Mouse (Mus musculus): ENCODE results near the gene C2cd4d.

DNA sequence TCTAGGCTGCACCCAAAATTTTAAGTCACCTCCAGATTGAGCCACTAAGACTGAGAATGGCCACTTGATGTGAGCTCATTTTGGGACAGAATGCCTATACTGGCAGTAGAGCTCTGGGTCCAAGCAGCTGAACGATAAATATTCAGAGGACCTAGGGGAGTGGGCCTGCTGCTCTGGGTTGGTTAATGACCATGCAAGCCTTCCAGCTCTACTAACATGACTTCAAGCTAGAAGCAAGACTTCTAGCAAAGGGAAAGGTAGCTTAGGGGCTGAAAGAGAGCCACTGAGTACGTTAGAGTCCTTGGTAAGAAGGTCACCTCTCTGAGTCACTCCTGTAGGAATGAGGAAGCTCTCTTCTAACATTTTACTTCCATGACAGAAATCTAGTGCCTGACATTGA is 29.9 kb downstream of the C2cd4d start:
- no peak for TF ChIP-seq CTCF (IDR thresholded peaks at IDR 0.05; ENCODE audit: low read depth, low read length)
- no peak for TF ChIP-seq POLR2A (IDR thresholded peaks at IDR 0.05; ENCODE audit: extremely low read depth, insufficient read depth, low read length)

All from liver, adult 2 months (tissue).